Mouse (Mus musculus): ENCODE results near the gene Cp. TPM values are rescaled to one million over a fixed set of nuclear protein-coding genes. Genes with fewer than 3 reads are reported as not detected.
"Not testable (repeated sequence)": the region's sequence is repeated elsewhere in the genome, so short reads cannot be mapped to it uniquely, and the experiment has no call there.

Gene Cp
- 1.4 and 1.8 TPM in 2 replicates for polyA plus RNA-seq (2015; fragmentation: Nextera tagmentation; extraction: Ambion mirVana)

DNA sequence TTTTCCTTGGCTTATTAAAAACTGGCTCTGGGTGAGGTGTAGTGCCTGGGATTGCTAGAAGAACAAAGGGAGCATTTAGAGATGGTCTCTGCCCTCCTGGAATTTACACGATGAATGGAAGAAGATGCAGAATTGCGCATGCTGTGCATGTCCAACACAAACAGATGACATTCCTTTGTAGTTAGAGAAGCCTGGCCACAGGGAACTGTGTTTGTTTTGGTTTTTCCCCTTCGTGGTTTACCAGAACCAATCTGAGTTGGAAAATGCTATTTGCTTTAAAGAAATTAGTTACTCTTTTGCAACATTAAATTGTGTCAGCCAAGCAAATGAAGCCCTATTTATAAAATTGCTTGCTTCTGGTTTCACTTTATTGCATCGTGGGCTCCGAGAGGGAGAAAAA is at the start of gene Cp:
Gene Cp, plus strand, starts transcription at position 170 of the 400 bp plus-strand sequence.
- Histone ChIP-seq H3K4me1 (ENCODE audit: control insufficient read depth, insufficient read depth, low read length) (no peaks in the 10 kb centered on the region), H3K9me3 (ENCODE audit: control insufficient read depth, low read length) (no peaks in the 10 kb centered on the region)
- WGBS = 32% methylated on average over 5 of the region's 5 CpGs

GRCm38 (mm10) chr3:19948552-19948951 is 8.3 kb upstream of the Cp start:
- no peaks in the 10 kb centered on the region for H3K4me1 ChIP-seq (ENCODE audit: control insufficient read depth, insufficient read depth, low read length)
- no peak overlapping the region for H3K9ac ChIP-seq (ENCODE audit: low read depth, low read length)
- no peak for ATAC-seq
- no peak overlapping the region for H3K4me2 ChIP-seq (ENCODE audit: low read depth, low read length)
- no peak overlapping the region for H3K4me3 ChIP-seq (ENCODE audit: low read length)
- H3K27me3 ChIP-seq (replicated peaks; ENCODE audit: control insufficient read depth, insufficient read depth, low read length) = no peaks in the 10 kb centered on the region
- H3K9me3 ChIP-seq (ENCODE audit: control insufficient read depth, low read length) = no peaks in the 10 kb centered on the region
- H3K27ac ChIP-seq (ENCODE audit: low read length) = no peak overlapping the region
- H3K36me3 ChIP-seq (ENCODE audit: control insufficient read depth, insufficient read depth, low read length) = no peaks in the 10 kb centered on the region

More for the DNA sequence above, at the start of gene Cp:
- H3K36me3 ChIP-seq (ENCODE audit: control insufficient read depth, insufficient read depth, low read length) = no peaks in the 10 kb centered on the region
- ATAC-seq = no peak
- H3K4me3 ChIP-seq (ENCODE audit: low read length) = no peak within 1 kb of the TSS
- no peak within 1 kb of the TSS for H3K4me2 ChIP-seq (ENCODE audit: low read depth, low read length)
- H3K9ac ChIP-seq (ENCODE audit: low read depth, low read length) = no peak within 1 kb of the TSS
- no peak within 1 kb of the TSS for H3K27ac ChIP-seq (ENCODE audit: low read length)
- H3K27me3 ChIP-seq (replicated peaks; ENCODE audit: control insufficient read depth, insufficient read depth, low read length) = no peaks in the 10 kb centered on the region

GRCm38 (mm10) chr3:19949401-19949800 is 7.5 kb upstream of the Cp start:
- not testable (repeated sequence) for H3K9ac ChIP-seq (ENCODE audit: low read depth, low read length); H3K36me3 ChIP-seq (ENCODE audit: control insufficient read depth, insufficient read depth, low read length); H3K27me3 ChIP-seq (replicated peaks; ENCODE audit: control insufficient read depth, insufficient read depth, low read length); H3K27ac ChIP-seq (ENCODE audit: low read length); H3K4me2 ChIP-seq (ENCODE audit: low read depth, low read length); H3K4me3 ChIP-seq (ENCODE audit: low read length); H3K4me1 ChIP-seq (ENCODE audit: control insufficient read depth, insufficient read depth, low read length); H3K9me3 ChIP-seq (ENCODE audit: control insufficient read depth, low read length)
- 92% methylated on average over 1 of the region's 1 CpGs for WGBS
- ATAC-seq = peak; percentile 75

DNA sequence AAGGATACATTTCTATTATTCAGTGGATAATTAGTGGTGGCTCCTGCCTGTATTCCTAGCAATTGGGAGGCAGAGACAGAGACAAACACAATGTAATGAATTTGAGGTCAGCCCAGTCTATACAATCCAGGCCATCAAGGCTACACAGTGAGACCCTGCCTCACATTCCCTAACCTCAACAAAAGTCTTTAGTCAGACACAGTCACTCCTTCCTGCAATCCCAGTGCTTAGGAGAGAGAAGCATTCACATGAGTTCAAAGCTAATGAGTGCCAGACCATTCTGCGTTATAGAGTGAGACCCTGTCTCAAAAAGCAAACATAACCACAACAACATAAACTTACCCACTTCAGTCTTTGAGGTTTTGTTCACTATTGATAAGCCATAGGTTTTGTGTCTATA is 3.4 kb upstream of the Cp start:
- Histone ChIP-seq H3K27ac (ENCODE audit: low read length) (no peak overlapping the region), H3K9me3 (ENCODE audit: control insufficient read depth, low read length) (no peaks in the 10 kb centered on the region), H3K4me2 (ENCODE audit: low read depth, low read length) (no peak overlapping the region), H3K4me3 (ENCODE audit: low read length) (no peak overlapping the region), H3K9ac (ENCODE audit: low read depth, low read length) (no peak overlapping the region), H3K36me3 (ENCODE audit: control insufficient read depth, insufficient read depth, low read length) (no peaks in the 10 kb centered on the region), H3K4me1 (ENCODE audit: control insufficient read depth, insufficient read depth, low read length) (no peaks in the 10 kb centered on the region), H3K27me3 (replicated peaks; ENCODE audit: control insufficient read depth, insufficient read depth, low read length) (no peaks in the 10 kb centered on the region)
- ATAC-seq = no peak
- 65% methylated on average over 1 of the region's 1 CpGs for WGBS

DNA sequence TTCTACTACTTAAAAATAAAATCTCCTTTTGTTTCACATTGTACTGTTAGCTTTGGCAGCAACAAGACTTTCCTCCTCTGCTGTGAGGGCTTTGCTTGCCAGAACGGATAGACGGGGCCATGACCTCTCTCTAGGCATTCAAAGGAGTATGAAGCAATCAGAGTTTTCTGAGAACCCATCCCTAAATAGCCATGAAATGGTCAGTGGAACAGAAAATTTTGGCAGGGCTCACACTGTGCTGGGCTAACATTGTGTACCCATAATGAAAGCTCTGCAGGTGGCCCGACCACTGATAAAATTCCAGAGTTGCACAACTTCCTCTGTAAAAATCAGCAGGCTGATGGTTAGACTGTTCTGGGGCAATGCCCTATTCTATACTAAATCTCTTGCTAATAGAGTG is 3.0 kb upstream of the Cp start:
- Histone ChIP-seq H3K27me3 (replicated peaks; ENCODE audit: control insufficient read depth, insufficient read depth, low read length) (no peaks in the 10 kb centered on the region), H3K36me3 (ENCODE audit: control insufficient read depth, insufficient read depth, low read length) (no peaks in the 10 kb centered on the region), H3K9ac (ENCODE audit: low read depth, low read length) (no peak overlapping the region), H3K4me2 (ENCODE audit: low read depth, low read length) (no peak overlapping the region), H3K4me3 (ENCODE audit: low read length) (no peak overlapping the region), H3K4me1 (ENCODE audit: control insufficient read depth, insufficient read depth, low read length) (no peaks in the 10 kb centered on the region), H3K27ac (ENCODE audit: low read length) (no peak overlapping the region), H3K9me3 (ENCODE audit: control insufficient read depth, low read length) (no peaks in the 10 kb centered on the region)
- WGBS = 54% methylated on average over 3 of the region's 3 CpGs
- peak; percentile 47 for ATAC-seq

DNA sequence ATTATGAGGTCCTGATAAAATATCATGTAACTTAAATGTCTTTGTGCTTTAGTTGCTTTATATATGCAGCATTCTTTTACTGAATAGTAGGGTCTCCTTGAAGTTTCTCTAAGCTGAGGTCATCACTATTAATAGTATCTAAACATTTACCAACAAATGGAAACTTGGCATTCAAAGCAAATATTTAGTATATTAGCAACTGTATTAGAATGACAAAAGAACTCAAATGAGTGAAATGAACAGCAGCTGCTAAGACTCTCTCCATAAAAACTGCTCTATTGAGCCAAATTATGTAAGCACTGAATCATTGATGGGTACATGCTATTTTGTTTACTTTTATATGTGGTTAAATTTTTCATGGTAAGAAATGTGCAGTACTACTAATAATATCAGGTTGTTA is 1.2 kb downstream of the Cp start:
- no peak overlapping the region for H3K4me3 ChIP-seq (ENCODE audit: low read length)
- H3K9me3 ChIP-seq (ENCODE audit: control insufficient read depth, low read length) = no peaks in the 10 kb centered on the region
- H3K36me3 ChIP-seq (ENCODE audit: control insufficient read depth, insufficient read depth, low read length) = no peaks in the 10 kb centered on the region
- H3K27me3 ChIP-seq (replicated peaks; ENCODE audit: control insufficient read depth, insufficient read depth, low read length) = no peaks in the 10 kb centered on the region
- no peaks in the 10 kb centered on the region for H3K4me1 ChIP-seq (ENCODE audit: control insufficient read depth, insufficient read depth, low read length)
- ATAC-seq = no peak
- H3K27ac ChIP-seq (ENCODE audit: low read length) = no peak overlapping the region
- no peak overlapping the region for H3K4me2 ChIP-seq (ENCODE audit: low read depth, low read length)
- H3K9ac ChIP-seq (ENCODE audit: low read depth, low read length) = no peak overlapping the region

- no peak overlapping the region for H3K4me3 ChIP-seq (ENCODE audit: low read length)
- H3K4me1 ChIP-seq (ENCODE audit: control insufficient read depth, insufficient read depth, low read length) = no peaks in the 10 kb centered on the region
- no peak for ATAC-seq
- no peak overlapping the region for H3K9ac ChIP-seq (ENCODE audit: low read depth, low read length)
- no peak overlapping the region for H3K27ac ChIP-seq (ENCODE audit: low read length)
- no peaks in the 10 kb centered on the region for H3K9me3 ChIP-seq (ENCODE audit: control insufficient read depth, low read length)
- WGBS = 77% methylated on average over 1 of the region's 1 CpGs
- H3K36me3 ChIP-seq (ENCODE audit: control insufficient read depth, insufficient read depth, low read length) = no peaks in the 10 kb centered on the region
- no peak overlapping the region for H3K4me2 ChIP-seq (ENCODE audit: low read depth, low read length)
- H3K27me3 ChIP-seq (replicated peaks; ENCODE audit: control insufficient read depth, insufficient read depth, low read length) = no peaks in the 10 kb centered on the region
Measured at GRCm38 (mm10) chr3:19958983-19959382, 2.1 kb downstream of the Cp start.

GRCm38 (mm10) chr3:19960570-19961114 is 3.8 kb downstream of the Cp start:
- ATAC-seq = no peak
- no peaks in the 10 kb centered on the region for H3K27me3 ChIP-seq (replicated peaks; ENCODE audit: control insufficient read depth, insufficient read depth, low read length)
- H3K4me3 ChIP-seq (ENCODE audit: low read length) = no peak overlapping the region
- H3K9me3 ChIP-seq (ENCODE audit: control insufficient read depth, low read length) = no peaks in the 10 kb centered on the region
- H3K27ac ChIP-seq (ENCODE audit: low read length) = no peak overlapping the region
- 70% methylated on average over 3 of the region's 3 CpGs for WGBS
- H3K9ac ChIP-seq (ENCODE audit: low read depth, low read length) = no peak overlapping the region
- no peaks in the 10 kb centered on the region for H3K4me1 ChIP-seq (ENCODE audit: control insufficient read depth, insufficient read depth, low read length)
- no peaks in the 10 kb centered on the region for H3K36me3 ChIP-seq (ENCODE audit: control insufficient read depth, insufficient read depth, low read length)
- no peak overlapping the region for H3K4me2 ChIP-seq (ENCODE audit: low read depth, low read length)

- H3K36me3 ChIP-seq (ENCODE audit: control insufficient read depth, insufficient read depth, low read length) = no peaks in the 10 kb centered on the region
- no peaks in the 10 kb centered on the region for H3K9me3 ChIP-seq (ENCODE audit: control insufficient read depth, low read length)
- H3K27me3 ChIP-seq (replicated peaks; ENCODE audit: control insufficient read depth, insufficient read depth, low read length) = no peaks in the 10 kb centered on the region
- H3K4me2 ChIP-seq (ENCODE audit: low read depth, low read length) = no peak overlapping the region
- no peaks in the 10 kb centered on the region for H3K4me1 ChIP-seq (ENCODE audit: control insufficient read depth, insufficient read depth, low read length)
- no peak overlapping the region for H3K9ac ChIP-seq (ENCODE audit: low read depth, low read length)
- ATAC-seq = no peak
- 73% methylated on average over 2 of the region's 2 CpGs for WGBS
- H3K4me3 ChIP-seq (ENCODE audit: low read length) = no peak overlapping the region
- no peak overlapping the region for H3K27ac ChIP-seq (ENCODE audit: low read length)
Measured at GRCm38 (mm10) chr3:19961341-19961740, 4.5 kb downstream of the Cp start.

GRCm38 (mm10) chr3:19962769-19963513 is 6.1 kb downstream of the Cp start:
- Histone ChIP-seq H3K4me3 (ENCODE audit: low read length) (no peak overlapping the region), H3K27me3 (replicated peaks; ENCODE audit: control insufficient read depth, insufficient read depth, low read length) (no peaks in the 10 kb centered on the region), H3K9me3 (ENCODE audit: control insufficient read depth, low read length) (no peaks in the 10 kb centered on the region), H3K36me3 (ENCODE audit: control insufficient read depth, insufficient read depth, low read length) (no peaks in the 10 kb centered on the region), H3K4me2 (ENCODE audit: low read depth, low read length) (no peak overlapping the region), H3K27ac (ENCODE audit: low read length) (no peak overlapping the region), H3K9ac (ENCODE audit: low read depth, low read length) (no peak overlapping the region), H3K4me1 (ENCODE audit: control insufficient read depth, insufficient read depth, low read length) (no peaks in the 10 kb centered on the region)
- 61% methylated on average over 3 of the region's 3 CpGs for WGBS
- peak; percentile 87 for ATAC-seq

Measured in intestine, embryonic 16.5 days (tissue).